Mouse (Mus musculus) heart, embryonic 11.5 days (tissue): ENCODE results near the gene Cmtm3. TPM values are rescaled to one million over a fixed set of nuclear protein-coding genes. Genes with fewer than 3 reads are reported as not detected.
"Not testable (repeated sequence)": the region's sequence is repeated elsewhere in the genome, so short reads cannot be mapped to it uniquely, and the experiment has no call there.

Experiments
- ATAC-seq: fragments of 200-750 bp; cut with Nextera tagmentation; replicated peaks from 2 replicates; pipeline ENCODE4 v1.8.0; 2017; ENCODE audit warnings: moderate library complexity; ENCODE audit not compliant: insufficient number of reproducible peaks, low FRiP score, low TSS enrichment
- H3K27ac ChIP-seq: fragments of 300-500 bp; sonication (generic); 2 replicates; pipeline ENCODE4 v1.5.1; 2014; ENCODE audit warnings: mild to moderate bottlenecking, low read depth, low read length
- H3K27me3 ChIP-seq: fragments of 300-500 bp; sonication (generic); 2 replicates; pipeline ENCODE4 v1.6.1; 2014; ENCODE audit warnings: mild to moderate bottlenecking, low read length, mixed read lengths; ENCODE audit not compliant: control insufficient read depth, insufficient read depth
- H3K36me3 ChIP-seq: fragments of 300-500 bp; sonication (generic); 2 replicates; pipeline ENCODE4 v1.6.1; 2014; ENCODE audit warnings: mild to moderate bottlenecking, low read length, moderate library complexity, mixed read lengths; ENCODE audit not compliant: control insufficient read depth, insufficient read depth
- H3K4me1 ChIP-seq: fragments of 300-500 bp; sonication (generic); 2 replicates; pipeline ENCODE4 v1.6.1; 2014; ENCODE audit warnings: low read length; ENCODE audit not compliant: control insufficient read depth, insufficient read depth
- H3K4me2 ChIP-seq: fragments of 300-500 bp; sonication (generic); 2 replicates; pipeline ENCODE4 v1.6.1; 2014; ENCODE audit warnings: mild to moderate bottlenecking, moderate library complexity
- H3K4me3 ChIP-seq: fragments of 300-500 bp; sonication (generic); 2 replicates; pipeline ENCODE4 v1.5.1; 2014; ENCODE audit warnings: low read depth, low read length
- H3K9ac ChIP-seq: fragments of 300-500 bp; sonication (generic); 2 replicates; pipeline ENCODE4 v1.6.1; 2014; ENCODE audit warnings: mild to moderate bottlenecking, low read depth, low read length, moderate library complexity
- H3K9me3 ChIP-seq: fragments of 300-500 bp; sonication (generic); replicated peaks from 2 replicates; pipeline ENCODE4 v1.6.1; 2016; ENCODE audit warnings: low read length; ENCODE audit not compliant: control insufficient read depth
- WGBS: fragments of 180-500 bp; shearing (Covaris S2); extraction: QIAGEN DNeasy Blood & Tissue Kit; methylation state at CpG from one replicate; pipeline ENCODE4 v1.1.7; 2014; ENCODE audit not compliant: insufficient replicate concordance; 5-methylcytosine and 5-hydroxymethylcytosine counted together
- polyA plus RNA-seq: library from polyadenylated mRNA; unstranded; fragments of >200 nt; fragmentation: Nextera tagmentation; extraction: Ambion mirVana; gene quantifications from 2 replicates; pipeline ENCODE4 v1.2.1, GENCODE M21; 2014

Gene Cmtm3
- 106 and 112 TPM in 2 replicates for polyA plus RNA-seq

DNA sequence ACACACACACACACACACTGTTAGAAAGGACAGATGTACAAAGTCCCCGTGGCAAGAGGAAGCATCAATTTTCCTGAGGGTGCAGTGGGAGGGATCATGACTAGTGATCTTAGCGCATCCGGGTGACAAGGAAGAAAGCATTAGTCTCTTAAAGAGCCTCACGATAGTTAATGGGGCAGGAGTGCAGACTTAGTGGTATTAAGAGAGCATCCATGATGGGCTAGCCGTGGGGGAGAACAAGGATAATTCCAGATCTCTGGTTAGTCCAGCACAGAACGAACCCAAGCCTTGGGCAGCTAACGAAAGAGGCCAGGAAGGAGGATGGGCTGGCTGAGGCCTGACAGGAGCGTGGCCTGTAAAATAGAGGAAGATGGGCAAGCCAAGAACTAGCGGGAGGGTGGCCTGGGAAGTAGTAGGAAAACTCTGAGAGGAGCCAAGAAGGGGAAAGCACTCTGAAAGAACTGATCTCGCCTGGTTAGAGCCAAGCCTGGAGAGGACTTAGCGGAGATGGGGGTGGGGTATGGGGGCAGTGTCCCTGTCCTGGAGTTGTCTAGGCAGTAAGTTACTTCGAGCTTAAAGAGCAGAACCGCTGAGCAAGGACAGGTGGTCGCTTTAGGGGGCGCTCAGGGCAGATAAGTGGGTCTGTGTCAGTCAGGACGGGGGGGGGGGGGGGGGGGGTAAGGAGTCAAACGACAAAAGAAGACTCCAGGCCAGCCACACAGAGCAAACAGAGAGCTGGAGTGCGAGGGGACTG lies at the start of gene Cmtm3:
Gene Cmtm3 (plus strand): TSS at position 182 of the 754 bp plus-strand sequence.
- Histone ChIP-seq H3K9ac (peak within 1 kb of the TSS; percentile 83), H3K4me3 (peak within 1 kb of the TSS; percentile 71), H3K4me2 (peak within 1 kb of the TSS; percentile 81), H3K27me3 (no peaks in the 10 kb centered on the region), H3K27ac (peak within 1 kb of the TSS; percentile 92), H3K36me3 (no peaks in the 10 kb centered on the region), H3K9me3 (no peaks in the 10 kb centered on the region), H3K4me1 (peaks cover 10% of the 10 kb centered on the region; the same call in 1 of the 2 replicates)
- WGBS, result 19% methylated on average over 18 of the region's 18 CpGs
- no peak for ATAC-seq

DNA sequence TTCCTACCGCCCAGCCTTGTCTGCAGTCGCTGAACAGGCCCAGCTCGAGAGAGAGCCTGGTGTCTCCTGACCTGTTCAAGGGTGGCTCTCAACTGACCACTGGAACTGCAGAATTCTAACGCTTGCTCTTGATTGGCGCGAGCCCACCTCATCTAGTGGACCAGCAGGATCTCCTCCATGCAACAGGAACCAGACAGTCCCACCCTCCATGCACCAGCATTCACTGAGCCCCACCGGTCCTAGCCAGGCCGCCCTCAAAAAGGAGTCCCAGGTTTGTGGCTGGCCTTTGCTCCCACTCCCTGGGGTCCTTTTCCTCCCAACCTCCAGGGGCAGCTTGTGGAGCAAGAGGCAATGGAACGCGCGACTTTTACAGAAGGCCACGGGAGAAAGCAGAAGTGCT lies 46.1 kb upstream of the Cmtm3 start, which contains the start of gene Cmtm2a:
Gene Cmtm2a (minus strand): TSS at position 101 of the 400 bp plus-strand sequence.
- not testable (repeated sequence) for H3K27ac ChIP-seq, H3K27me3 ChIP-seq, H3K9ac ChIP-seq, H3K4me1 ChIP-seq, H3K4me2 ChIP-seq, ATAC-seq, H3K4me3 ChIP-seq, H3K9me3 ChIP-seq, H3K36me3 ChIP-seq
- 80% methylated on average over 12 of the region's 12 CpGs for WGBS

DNA sequence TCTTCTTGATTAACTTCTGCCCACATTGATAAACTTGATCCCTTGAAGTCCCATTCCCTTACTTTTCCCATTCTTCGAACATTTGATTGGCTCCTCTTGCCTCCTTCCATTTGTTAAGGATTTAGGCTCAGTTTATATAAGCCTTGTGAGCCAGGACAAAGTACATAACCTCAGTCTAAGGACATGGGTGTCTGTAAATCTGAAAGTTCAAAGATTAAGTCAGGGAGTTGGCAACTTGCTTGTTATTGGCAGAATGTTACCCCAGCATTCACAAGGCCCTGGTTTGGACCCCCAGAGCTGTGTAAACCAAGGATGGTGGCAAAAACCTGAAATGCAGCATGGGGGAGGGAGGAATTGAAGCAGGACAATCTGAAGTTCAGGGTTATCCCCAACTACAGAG lies 44.8 kb upstream of the Cmtm3 start:
- Histone ChIP-seq H3K36me3 (no peaks in the 10 kb centered on the region), H3K27me3 (no peaks in the 10 kb centered on the region), H3K9ac (no peak overlapping the region), H3K4me3 (no peak overlapping the region), H3K9me3 (no peaks in the 10 kb centered on the region), H3K4me1 (no peaks in the 10 kb centered on the region), H3K4me2 (no peak overlapping the region), H3K27ac (no peak overlapping the region)
- ATAC-seq, result no peak
- 91% methylated on average over 1 of the region's 1 CpGs for WGBS

DNA sequence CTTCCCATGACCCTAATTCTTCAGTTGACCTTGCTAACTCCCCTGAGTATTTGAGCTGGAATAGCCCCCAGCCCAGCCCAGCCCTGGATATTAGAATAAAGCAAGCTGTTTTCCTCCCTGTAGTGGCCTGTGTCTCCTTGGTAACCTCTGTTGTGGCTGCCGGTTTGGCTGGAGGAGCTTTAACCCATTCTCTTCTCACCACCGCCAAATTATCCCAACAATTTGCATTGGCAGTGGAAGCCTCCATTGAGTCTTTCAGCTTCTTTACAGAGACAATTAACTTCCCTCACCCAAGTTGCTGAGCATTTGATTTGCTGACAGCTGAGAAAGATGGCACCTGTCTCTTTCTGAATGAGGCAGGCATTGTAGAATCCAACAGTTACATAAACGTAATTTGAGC lies 37.6 kb upstream of the Cmtm3 start:
- H3K9ac ChIP-seq, H3K4me2 ChIP-seq, H3K27ac ChIP-seq, ATAC-seq, H3K36me3 ChIP-seq, H3K4me1 ChIP-seq, H3K9me3 ChIP-seq, H3K4me3 ChIP-seq, H3K27me3 ChIP-seq: not testable (repeated sequence)
- WGBS, result 32% methylated on average over 3 of the region's 3 CpGs

DNA sequence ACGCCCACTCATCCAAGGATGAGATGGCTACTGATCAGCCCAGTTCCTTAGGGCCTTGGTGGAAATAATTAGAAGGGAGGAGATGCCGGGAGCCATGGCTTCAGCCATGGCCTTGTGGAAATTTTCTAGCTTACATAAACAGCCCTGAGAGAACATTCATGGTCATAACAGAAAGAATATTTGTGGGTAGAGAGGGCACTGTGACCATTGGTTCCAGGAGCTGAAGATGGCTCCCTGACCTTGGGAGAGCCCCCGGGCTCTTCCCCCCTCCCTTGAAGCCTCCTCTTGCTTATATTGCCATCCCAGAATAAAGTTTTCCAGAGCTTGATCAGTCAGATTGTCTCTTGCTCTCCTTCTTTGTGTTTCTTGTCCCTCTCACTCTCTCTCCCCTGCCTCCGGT lies 36.7 kb upstream of the Cmtm3 start:
- not testable (repeated sequence) for H3K4me2 ChIP-seq, H3K4me1 ChIP-seq, H3K9me3 ChIP-seq, H3K4me3 ChIP-seq, H3K27ac ChIP-seq, H3K36me3 ChIP-seq, H3K9ac ChIP-seq, ATAC-seq, H3K27me3 ChIP-seq
- 73% methylated on average over 4 of the region's 4 CpGs for WGBS

DNA sequence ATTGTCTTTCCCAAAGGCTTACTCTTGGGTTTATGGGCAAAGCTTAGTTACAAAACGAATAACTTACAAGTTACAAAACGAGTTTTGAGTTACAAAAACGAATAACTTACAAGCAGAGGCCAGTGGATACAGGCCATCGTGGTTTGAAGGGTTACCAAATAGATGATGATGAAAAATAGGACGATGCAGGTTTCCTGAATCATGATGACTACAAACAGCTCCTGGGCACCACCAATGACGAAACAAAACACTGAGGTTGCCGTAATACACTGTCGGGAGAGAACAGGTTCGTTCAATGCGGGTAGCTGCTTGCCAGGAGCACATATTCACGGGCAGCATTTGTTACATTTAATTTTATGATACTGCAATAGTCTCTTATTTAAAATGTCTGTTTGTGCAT lies 34.2 kb upstream of the Cmtm3 start:
- WGBS, result 83% methylated on average over 11 of the region's 11 CpGs
- Histone ChIP-seq H3K4me1 (no peaks in the 10 kb centered on the region), H3K9ac (no peak overlapping the region)

DNA sequence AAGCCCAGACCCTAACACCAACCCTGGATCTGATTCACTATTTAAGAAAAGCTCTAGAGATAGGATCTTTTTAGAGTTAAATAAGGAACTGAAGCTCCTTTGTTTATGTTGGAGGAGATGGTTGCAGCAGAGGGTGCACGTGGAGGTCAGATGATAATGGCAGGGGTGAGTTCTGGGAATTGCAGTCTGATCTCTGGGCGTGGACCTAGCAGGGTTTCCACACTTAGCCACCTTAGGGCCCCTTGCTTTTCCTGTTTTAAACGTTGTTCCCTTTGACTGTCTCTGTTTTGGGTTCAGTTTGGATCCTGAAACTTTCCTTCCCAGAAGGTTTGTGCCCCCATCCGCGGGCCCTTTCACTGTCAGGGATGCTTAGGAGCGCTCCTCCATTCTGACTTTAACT lies 30.9 kb upstream of the Cmtm3 start:
- WGBS, result 45% methylated on average over 6 of the region's 6 CpGs
- not testable (repeated sequence) for H3K9ac ChIP-seq, H3K27me3 ChIP-seq, H3K36me3 ChIP-seq, H3K4me1 ChIP-seq, H3K4me2 ChIP-seq, ATAC-seq, H3K27ac ChIP-seq, H3K4me3 ChIP-seq, H3K9me3 ChIP-seq

More for the DNA sequence above, 34.2 kb upstream of the Cmtm3 start:
- Histone ChIP-seq H3K27me3 (no peaks in the 10 kb centered on the region), H3K4me3 (no peak overlapping the region), H3K27ac (no peak overlapping the region), H3K4me2 (no peak overlapping the region), H3K36me3 (no peaks in the 10 kb centered on the region), H3K9me3 (no peaks in the 10 kb centered on the region)
- no peak for ATAC-seq

DNA sequence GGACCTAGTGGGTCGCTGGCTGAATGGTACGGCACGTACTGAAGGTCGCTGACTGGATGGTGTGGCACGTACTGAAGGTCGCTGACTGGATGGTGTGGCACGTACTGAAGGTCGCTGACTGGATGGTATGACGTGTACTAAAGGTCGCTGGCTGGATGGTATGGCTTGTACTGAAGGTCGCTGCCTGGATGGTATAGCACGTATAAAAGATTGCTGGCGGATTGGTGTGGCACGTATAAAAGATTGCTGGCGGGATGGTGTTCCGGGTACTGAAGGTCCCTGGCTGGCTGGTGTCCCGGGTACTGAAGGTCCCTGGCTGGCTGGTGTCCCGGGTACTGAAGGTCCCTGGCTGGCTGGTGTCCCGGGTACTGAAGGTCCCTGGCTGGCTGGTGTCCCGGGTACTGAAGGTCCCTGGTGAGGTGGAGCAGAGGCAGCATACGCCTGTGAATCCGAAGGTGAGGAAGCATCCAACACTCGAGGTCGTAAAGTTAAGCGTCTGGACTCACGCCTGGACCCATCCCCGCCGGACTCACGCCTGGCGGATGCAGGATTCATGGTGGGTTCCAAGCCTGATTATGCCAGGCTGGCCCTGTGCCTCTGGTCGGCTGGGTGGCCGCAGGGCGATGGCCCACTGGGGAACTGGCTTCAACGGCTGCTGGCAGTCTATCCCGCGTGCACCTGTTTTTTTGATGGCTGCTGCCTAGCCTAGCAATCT lies 29.6 kb upstream of the Cmtm3 start, which contains the start of the genes Gm45711 and Cmtm1:
Gene Gm45711 (minus strand): TSS at position 641 of the 715 bp plus-strand sequence.
Gene Cmtm1 (minus strand): TSS at position 705 of the 715 bp plus-strand sequence.
- not testable (repeated sequence) for H3K36me3 ChIP-seq, H3K4me3 ChIP-seq, ATAC-seq, H3K9ac ChIP-seq, H3K9me3 ChIP-seq, H3K27ac ChIP-seq, H3K4me2 ChIP-seq, H3K27me3 ChIP-seq, H3K4me1 ChIP-seq
- WGBS, result 73% methylated on average over 36 of the region's 36 CpGs
